Mouse (Mus musculus): Measurements from ENCODE around the gene Exosc6.
A peak's percentile ranks its signal among the peaks of the same experiment; 100 is the strongest.
"Not testable (repeated sequence)": the region's sequence is repeated elsewhere in the genome, so short reads cannot be mapped to it uniquely, and the experiment has no call there.

Gene Exosc6

DNA sequence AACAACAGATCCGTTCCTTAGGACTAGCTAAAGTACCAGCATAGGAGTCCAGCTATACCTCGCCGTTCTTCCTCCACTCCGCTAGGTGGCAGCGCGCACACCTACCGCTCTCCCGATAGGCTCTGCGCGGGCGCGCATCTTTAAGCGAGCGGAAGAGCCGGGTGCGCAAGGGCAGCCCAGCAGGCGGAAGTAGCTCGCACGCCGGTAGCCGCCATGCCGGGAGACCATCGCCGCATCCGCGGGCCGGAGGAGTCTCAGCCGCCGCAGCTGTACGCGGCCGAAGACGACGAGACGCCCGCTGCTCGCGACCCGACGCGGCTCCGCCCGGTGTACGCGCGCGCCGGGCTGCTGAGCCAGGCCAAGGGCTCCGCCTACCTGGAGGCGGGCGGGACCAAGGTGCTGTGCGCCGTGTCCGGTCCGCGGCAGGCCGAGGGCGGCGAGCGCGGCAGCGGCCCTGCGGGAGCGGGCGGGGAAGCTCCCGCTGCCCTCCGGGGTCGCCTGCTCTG is at the start of gene Exosc6:
Exosc6 (plus strand) TSS at position 182 of the 506 bp plus-strand sequence.
- DNase-seq, result peak; percentile 93

DNA sequence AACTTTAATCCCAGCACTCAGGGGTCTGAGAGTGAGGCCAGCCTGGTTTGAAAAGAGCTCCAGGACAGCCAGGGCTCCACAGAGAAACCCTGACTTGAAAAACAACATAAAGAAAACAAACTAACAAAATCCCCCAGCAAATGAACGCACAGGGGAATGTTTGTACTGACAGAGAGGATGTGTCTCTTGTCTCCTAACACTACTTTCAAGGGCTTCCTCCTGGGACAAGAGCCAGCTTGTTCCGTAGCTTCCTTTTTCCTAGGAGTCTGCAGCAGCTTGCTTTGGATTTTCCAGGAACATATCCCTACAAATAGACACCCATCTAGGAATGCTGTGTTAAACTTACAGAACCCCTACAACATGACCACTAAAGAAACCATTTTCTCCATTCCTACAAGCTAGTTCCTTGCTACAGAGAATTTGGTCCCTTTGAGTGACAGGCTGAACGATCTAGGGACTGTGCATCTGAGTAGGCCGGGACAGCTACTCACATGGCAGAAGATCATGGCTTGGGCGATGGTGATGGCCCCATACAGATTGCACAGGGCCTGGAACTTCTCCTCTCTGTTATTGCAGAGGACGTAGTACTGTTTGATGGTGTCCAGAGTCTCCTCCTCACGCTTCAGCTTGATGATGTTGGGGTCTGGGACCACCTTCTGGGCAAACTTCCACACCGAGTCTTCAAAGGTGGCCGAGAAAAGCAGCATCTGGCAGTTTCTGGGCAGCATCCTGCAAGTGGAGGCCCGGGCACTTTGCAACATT is 45.7 kb upstream of the Exosc6 start:
- not testable (repeated sequence) for DNase-seq

DNA sequence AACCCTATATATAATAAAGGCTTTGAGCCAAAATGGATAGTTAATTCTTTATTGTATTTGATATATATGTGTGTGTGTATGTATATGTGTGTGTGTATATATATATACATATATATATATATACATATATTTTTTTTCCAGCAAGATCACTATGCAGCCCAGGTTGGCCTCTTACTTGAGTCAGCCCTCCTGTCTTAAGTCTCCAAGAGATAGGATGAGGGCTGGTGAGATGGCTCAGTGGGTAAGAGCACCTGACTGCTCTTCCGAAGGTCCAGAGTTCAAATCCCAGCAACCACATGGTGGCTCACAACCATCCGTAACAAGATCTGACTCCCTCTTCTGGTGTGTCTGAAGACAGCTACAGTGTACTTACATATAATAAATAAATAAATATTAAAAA is 29.5 kb upstream of the Exosc6 start:
- DNase-seq, result not testable (repeated sequence)

DNA sequence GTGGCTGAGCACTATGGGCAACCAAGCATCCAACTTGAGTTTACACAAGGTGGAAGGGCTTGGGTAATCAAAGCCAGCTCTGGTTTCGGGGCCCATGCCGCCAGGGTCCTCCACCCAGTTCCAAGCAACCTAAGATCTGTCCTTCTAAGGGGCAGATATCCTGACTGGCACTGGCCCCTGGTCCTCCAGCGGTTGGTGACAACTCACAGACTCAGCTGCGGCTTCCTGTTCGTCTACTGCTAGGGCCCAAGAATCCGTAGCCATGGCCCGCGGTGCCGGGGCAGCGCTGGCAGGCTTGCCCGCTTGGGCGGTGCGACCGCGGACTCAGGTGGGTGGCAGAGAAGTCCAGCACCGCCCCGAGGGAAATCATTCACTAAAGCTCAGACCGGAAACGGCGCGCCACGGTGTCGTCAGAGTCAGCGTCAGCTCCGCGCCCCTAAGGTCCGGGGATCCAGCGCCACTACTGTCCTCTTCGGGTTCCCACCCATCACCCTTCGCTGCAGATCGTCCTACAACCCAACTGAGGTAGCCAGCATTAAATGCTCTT is 28.7 kb upstream of the Exosc6 start:
- DNase-seq, result peak; percentile 91

DNA sequence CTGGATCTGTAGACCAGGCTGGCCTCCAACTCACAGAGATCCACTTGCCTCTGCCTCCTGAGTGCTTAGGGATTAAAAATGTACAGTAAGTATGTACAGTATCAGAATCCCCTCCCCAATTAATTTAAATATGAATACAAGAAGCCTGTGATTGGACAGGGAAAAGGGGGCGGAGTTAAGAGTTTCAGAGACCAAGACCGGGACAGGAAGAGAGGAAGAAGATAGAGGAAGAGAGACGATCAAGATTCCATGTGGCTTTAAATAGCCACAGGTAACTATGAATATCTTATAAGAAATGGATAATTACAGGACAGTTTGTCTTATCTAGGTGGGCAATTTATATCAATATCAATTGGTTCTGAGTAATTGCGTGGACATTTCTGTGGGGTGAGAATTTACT is 26.6 kb upstream of the Exosc6 start:
- DNase-seq, result no peak

DNA sequence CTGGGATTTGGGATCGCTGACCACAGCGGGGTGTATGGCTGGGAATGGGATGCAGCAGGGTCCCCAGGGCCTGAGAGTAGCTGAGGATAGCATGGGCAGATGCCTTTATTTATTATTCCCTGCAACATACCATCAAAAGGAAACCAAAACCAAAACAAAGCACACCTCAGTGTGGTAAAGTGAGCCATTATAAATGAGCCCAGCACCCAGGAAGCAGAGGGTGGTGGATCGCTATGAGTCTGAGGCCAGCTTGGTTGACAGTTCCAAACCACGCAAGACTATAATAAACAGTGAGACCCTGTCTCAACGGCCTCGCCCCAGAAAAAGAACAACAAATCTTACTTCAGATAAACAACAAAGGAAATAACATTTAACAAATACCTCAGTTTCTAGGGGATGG is 26.1 kb upstream of the Exosc6 start:
- no peak for DNase-seq

DNA sequence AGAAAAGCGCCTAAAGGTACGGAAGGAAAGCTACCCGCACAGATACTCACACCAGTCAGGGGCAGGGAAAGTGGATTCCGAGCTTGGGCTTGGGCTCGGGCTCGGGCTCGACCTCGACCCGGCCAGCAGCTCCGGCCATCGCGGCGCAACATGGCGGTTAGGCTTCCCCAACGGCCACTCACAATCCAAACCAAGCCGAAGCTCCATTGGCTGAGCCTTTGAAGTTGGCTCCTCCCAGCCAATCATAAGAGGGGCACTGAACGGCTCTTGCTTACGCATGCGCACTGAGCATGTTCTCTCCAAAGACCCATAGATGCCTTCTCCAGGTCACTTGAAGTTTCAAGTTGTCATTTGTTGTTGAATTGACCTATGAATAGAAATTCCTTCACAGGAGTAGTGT is 24.6 kb upstream of the Exosc6 start, which contains the start of gene Ddx19b:
Ddx19b (minus strand) TSS at position 180 of the 400 bp plus-strand sequence.
- no peak for DNase-seq

DNA sequence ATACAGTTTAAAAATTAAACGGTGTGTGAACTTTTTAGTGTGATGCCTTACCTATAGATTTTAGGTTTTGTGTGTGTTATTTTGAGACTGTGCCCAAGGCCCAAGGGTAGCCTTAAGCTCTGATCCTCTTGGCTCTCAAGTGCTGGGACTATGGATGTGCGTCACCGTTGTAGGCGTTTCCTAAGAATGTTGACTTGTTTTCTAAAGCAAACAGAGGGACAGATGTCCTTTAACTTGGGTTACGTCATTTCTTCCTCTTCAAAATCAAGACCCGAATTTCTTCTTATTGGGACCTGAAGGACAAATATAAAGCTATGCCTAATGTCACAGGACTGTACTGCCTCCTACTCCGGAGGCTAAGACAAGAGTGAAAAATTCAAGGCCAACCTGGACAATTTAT is 23.2 kb upstream of the Exosc6 start, which contains the start of gene Aars:
Aars (plus strand) TSS at position 229 of the 400 bp plus-strand sequence.
- DNase-seq, result no peak

DNA sequence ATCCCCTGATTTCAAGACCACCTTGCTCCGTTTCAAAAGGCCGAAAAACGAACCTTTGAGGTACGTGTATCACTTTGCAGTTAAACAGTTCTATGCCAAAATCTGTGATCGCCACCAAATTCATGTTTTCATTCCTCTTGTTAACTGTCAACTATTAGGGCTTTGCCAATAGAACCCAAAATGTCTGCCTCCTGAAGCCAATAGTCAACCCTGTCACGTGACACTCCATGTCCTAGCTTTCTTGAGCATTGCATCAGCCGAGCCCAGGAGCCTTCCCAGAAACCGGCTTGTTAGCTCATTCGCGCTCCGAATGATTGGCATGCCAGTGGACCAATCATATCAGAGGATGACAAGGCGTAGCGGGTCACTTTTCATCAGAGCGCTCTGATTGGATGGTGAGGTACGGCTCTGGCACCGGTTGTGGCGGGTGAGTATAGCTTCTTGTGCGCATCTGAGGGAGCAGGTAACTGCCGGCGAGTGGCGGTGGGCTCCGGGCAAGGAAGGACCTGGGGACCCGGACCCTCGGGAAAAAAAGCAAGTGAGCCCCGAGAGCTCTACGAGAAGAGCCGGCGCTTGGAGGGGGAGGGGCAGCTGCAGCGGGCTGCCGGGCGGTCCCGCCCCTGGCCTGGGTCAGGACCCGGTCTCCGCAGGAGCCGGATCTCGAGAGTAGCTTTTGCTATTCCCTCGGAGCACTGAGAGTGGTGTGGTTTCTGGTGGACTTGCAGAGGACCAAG is 22.5 kb upstream of the Exosc6 start:
- peak; percentile 97 for DNase-seq

DNA sequence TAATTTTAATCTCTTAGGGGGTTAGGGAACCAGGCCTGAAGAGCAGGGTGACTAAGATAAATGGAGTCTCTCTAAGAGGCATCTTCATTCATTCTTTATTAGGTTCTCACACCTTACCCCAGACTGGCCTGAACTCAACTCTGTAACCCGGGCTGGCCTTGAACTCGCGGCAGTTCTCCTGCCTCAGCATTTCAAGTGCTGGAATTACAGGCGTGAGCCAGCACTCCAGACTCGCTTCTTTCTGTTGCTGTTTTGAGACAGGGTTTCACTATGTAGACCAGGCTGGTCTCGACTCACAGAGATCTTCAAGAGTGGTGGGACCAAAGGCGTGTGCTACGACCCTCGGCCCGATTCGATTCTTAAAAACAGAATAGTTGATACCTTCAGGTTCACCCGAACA is 21.9 kb upstream of the Exosc6 start:
- DNase-seq, result no peak

DNA sequence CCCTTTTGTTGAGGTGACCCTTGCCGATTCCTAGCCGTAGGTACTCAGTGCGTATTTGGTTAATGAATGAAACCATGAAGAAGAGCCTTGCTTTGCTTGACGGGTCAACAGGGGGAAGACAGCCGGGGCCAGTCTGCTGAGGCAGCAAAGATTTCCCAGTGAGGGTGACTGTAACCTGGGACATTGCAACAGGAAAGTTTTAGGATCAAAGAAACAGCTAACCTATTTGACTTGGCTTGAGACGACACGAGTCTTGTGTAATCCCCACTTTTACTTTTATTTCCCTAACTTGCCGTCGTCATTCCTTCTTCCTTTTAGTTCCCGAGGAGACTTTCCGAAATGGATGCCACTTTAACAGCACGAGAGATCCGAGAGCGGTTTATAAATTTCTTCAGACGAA is 19.5 kb upstream of the Exosc6 start:
- no peak for DNase-seq

DNA sequence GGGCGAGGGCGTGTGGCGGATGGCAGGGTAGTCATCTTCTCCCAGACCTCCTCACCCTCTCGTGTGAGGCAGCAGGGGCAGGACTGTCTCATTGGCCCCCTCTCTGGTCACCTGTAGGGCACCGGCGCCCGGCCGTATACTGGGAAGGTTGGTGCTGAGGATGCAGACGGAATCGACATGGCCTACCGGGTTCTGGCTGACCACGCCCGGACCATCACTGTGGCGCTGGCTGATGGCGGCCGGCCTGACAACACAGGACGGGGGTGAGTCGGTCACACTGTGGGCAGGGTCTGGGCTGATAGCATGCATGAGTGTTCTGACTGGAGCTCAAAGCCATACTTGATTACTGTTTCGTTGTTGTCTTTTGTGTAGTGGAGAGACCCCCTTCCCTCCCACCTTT is 13.6 kb upstream of the Exosc6 start:
- no peak for DNase-seq

DNA sequence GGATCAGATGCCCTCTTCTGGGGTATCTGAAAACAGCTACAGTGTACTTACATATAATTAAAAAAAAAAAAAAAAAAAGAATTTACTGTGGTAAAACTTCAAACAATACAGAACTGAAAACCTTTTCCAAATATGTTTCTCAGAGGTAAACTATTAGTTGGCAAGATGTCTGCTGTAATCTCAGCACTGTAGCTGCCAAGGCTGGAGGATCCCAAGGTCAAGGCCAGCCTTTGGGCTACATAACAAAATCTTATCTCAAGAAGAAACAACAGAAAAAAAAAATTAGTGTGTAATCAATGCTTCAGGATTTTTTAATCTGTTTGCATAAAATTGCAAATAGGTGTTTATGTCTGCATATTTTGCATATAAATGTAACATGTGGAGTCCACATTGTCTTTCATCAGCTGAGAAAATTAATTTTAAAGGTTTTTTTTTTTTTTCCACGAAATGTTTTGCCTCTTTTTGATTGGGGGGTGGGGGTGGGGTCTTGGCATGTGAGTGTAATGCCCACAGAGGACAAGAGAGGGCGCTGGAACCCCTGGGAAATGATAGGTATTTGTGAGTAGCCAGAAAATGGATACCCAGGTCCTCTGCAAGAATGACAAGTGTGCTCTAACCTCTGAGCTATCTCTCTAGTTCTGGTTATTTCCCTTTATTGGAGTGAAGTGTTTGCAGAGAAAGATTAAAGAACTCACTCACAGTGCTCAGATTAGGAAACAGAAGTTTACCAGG is 12.0 kb upstream of the Exosc6 start:
- DNase-seq, result no peak

DNA sequence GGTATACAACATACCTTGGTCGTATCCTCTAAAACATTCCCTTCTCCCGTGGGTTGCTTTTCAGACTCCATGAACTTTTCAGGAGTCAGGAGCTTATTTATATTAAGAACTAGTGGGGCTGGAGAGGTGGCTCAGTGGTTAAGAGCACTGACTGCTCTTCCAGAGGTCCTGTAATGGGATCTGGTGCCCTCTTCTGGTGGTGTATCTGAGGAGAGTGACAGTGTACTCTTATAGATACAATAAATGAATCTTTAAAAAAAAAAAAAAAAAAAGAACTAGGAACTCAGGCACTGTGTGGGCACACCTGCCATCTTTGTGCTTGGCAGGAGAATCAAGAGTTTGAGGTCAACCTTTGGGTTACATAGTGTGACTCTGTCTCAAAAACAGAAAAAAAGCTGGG is 7.4 kb upstream of the Exosc6 start:
- no peak for DNase-seq

DNA sequence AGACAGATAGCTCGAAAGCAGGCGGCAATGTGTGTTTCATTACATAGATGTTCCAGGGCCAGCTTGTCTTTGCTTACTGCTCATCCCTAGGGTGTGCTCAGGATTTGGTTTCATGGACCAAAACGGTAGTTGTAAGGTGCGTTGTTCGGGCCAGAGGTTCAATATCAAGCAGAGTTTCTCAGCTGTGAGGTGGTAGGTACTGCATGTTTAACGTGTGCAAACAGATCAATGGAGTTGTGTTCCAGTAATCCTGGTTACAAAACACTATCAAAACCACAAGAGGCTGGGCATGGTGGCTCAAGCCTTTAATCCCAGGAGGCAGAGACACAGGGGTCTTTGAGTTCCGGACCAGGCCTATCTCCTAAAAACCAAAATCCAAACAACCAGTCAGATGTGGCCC is 7.0 kb upstream of the Exosc6 start:
- no peak for DNase-seq

DNA sequence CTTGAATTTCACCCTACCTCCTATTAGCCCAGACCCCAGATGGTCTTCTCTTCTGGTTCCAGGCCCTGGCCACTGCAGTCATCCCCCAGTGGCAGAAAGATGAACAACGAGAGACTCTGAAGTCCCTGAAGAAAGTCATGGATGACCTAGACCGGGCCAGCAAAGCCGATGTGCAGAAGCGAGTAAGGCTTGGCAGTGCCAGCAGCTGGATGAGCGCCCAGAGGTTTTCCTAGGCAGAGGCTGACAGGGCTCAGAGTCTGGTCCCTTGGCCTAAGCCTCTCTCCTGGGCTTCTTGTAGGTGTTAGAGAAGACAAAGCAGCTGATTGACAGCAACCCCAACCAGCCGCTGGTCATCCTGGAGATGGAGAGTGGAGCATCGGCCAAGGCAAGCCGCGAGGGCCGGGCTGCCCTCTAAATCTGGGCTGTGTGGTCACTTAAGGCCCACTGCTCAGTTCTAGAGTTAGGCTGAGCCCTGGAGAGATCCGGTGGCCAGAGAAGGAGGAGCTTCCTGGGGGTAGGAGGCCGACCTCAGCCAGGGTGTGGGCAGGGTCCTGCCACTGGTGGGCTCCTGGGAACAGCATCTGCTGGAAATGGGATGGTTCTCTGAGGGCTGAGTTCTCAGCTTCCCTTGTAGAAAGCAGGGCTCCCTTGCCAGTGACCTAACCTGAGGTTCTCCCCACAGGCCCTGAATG is 2.2 kb upstream of the Exosc6 start:
- no peak for DNase-seq

DNA sequence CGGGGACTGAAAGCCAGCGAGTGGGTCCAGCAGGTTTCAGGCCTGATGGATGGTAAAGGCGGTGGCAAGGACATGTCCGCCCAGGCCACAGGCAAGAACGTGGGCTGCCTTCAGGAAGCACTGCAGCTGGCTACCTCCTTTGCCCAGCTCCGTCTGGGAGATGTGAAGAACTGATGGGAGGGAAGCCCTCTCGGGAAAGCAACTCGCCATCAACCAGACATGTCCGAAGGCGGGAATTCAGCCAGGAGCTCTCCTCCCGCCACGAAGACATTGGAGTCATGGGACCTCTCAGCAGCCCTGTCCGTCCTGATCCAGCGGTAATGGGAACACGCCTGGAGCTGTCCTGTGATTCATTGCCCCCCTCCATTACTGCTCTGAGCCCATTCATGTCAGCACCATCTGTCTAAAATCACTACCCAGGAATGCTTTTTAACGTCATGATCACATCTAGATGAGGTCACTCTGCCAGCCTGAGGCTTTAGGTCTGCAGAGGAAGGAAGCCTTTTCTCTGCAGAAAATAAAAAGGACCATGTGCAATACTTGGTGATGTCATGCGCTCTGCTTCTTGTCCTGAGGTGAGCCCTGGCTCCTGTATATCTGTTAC is 1.0 kb upstream of the Exosc6 start:
- no peak for DNase-seq

DNA sequence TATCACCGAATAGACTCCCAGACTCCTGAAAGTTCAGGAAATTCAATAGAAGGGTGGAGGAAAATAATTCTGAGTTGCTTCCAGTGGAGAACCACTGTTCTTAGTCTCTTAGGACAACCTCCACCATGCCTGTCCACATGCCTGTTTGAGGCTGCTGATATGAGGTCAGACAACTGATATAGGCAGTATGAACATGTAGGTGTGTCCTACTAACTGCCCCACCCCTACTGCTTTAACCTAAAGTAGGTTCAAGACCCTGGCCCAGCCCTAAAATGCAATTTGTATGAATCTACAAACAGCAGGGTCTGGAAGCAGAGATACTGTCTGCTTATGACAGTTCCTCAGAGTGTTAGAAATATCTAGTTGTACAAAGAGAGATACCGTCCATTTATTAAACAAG is 478 bp upstream of the Exosc6 start:
- DNase-seq, result no peak

DNA sequence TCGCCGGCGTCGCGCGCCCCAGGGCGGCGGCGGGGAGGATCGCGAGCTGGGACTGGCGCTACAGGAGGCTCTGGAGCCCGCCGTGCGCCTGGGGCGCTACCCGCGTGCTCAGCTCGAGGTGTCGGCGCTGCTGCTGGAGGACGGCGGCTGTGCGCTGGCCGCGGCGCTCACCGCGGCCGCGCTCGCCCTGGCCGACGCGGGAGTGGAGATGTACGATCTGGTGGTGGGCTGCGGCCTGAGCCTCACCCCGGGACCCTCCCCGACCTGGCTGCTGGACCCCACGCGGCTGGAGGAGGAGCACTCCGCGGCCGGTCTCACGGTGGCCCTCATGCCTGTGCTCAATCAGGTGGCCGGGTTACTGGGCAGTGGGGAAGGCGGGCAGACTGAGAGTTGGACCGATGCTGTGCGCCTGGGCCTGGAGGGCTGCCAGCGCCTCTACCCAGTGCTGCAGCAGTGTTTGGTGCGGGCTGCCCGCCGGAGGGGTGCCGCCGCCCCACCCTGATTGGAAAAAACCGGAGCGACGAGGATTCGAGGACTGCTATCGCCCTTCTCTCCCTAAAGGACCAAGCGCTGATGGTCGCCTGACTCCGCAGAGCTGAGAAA is 653 bp downstream of the Exosc6 start:
- peak; percentile 37 for DNase-seq

DNA sequence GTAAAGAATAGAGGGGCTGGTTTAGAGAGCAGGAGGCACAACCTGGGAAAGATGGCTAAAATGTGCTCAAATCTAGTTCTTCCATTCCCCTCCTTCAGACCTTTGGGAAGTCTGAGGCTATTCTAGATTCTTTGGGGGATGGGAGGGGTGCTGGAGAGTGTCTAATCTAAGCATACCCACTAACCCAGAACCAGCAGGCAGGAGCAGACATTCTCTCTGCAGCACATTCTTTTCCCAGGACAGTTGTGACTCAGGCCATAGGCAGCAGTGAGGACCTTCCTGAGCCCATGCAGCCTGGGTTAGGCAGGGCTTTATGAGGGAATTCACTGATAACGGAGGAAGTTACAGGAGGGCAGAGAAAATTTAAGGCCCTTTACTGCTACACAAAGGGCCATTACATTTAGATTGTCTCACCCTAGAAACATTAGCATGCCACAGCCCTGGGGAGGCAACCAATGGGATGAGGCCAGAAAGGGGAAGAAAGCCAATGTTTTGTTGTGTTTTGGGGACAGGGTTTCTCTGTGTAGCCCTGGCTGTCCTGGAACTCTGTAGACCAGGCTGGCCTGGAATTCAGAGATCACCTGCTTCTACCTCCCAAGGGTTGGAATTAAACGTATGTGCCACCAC is 2.9 kb downstream of the Exosc6 start:
- DNase-seq, result no peak

DNA sequence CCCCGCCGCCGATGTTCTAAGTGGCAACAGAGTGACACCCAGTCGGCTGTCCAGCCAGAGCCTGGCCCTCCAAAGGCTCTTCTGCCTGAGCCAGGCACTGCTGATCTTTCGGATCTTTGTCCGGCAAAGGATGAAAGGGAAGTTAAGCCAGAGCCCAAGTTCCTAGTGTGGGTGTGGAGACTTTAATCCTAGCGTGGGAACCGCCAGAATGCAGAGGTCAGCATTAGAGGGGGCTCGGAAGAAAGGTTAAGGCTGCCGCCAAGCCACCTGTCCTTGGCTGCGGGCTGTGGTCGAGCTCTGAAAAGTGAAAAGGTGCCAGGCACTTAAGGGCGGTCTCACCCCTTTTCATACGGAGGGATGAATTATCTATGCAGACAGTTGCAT is 5.5 kb downstream of the Exosc6 start:
- DNase-seq, result no peak

Measured in right cerebral cortex, postnatal 25 days (tissue).